Mouse (Mus musculus): Measurements from ENCODE around the gene 0610012G03Rik.
"Not testable (repeated sequence)": the region's sequence is repeated elsewhere in the genome, so short reads cannot be mapped to it uniquely, and the experiment has no call there.

Gene 0610012G03Rik

DNA sequence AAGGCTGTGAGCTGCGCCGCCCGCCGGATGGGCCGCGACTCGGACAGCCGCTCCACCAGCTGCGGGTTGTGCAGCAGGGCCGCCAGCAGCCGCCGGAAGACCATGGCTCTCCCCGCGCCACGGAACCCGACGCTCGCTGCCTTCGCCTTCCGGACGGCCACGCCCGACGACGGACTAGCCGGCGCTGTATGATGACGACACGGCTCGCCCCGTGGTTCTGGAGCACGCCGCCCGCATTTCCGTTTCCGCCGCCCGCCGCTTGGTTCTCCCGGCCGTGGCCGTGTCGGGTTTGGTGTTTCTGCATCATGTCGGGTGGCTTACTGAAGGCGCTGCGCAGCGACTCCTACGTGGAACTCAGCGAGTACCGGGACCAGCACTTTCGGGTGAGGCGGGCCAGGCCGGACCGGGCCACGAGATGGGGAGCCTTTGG lies at the start of gene 0610012G03Rik, which contains the start of gene Ncbp2:
Gene 0610012G03Rik (minus strand): TSS at position 150 of the 430 bp plus-strand sequence.
Gene Ncbp2 (plus strand): TSS at position 169 of the 430 bp plus-strand sequence.
- DNase-seq, result peak; percentile 94

DNA sequence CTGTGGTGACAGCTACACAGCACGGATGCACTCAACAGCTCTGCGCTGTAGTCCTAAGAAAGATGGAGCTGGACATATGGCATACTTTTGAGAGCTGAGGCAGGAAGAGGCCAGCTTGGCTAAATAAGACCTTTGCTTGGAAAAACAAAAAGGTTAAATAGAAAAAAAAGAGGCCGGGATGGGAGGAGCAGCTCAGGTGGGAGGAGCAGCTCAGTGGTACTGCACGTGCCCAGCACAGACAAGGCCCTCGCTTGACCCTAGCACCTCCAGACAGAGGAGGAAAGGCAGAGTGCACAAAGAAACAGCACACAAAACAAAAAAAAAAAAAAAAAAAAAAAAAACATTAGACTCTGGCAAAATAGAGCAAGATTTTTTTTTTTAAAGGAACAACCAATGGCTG lies 48.1 kb upstream of the 0610012G03Rik start:
- DNase-seq, result no peak

- no peak for DNase-seq
Measured at GRCm38 (mm10) chr16:31993946-31994345, 45.7 kb upstream of the 0610012G03Rik start.

- DNase-seq, result no peak
Measured at GRCm38 (mm10) chr16:31993195-31993594, 44.9 kb upstream of the 0610012G03Rik start.

- peak; percentile 9 for DNase-seq
Measured at GRCm38 (mm10) chr16:31992039-31992438, 43.7 kb upstream of the 0610012G03Rik start.

GRCm38 (mm10) chr16:31980946-31981345 lies 32.7 kb upstream of the 0610012G03Rik start:
- DNase-seq, result no peak

- DNase-seq, result no peak
Measured at GRCm38 (mm10) chr16:31979501-31979900, 31.2 kb upstream of the 0610012G03Rik start.

GRCm38 (mm10) chr16:31975258-31975657 lies 27.0 kb upstream of the 0610012G03Rik start:
- DNase-seq, result no peak

DNA sequence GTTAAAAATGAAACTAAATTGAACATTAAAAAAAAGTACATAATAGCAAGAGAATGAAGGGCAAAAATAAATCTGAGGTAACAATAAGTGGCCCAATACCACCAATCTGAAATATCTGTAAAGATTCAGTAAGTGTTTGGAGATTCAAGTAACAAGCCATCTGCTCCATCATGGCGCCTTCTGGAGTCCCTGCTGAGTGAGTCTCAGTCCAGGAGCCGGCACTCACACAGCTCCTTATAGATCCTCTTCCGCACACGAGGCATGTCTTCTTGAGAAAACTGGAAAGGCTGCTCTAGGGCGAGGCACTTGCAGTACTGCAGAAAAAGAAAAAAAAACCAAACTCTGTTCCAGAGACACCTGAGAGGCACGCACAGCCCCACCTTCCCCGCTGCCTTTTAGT lies 14.9 kb upstream of the 0610012G03Rik start:
- no peak for DNase-seq

GRCm38 (mm10) chr16:31947901-31948316 lies 385 bp downstream of the 0610012G03Rik start:
- no peak for DNase-seq

DNA sequence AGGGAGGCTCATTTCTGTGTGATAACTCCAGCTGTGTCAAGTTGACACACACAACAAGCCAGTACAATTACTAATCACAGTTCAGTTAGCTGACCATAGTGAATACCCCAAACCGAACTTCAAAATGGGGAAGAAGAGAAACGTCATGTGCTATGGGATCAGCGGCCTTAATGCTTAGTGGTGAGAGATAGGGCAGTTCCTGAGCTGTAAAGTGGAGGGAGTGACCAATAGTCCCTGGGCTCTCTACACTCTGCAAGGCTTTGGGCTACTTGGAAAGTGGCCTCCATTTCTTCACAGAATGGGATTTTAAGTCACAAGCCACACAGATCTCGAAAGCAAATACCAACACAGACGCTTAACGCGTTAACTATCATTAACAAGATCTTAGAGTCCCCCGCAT lies 961 bp downstream of the 0610012G03Rik start:
- no peak for DNase-seq

DNA sequence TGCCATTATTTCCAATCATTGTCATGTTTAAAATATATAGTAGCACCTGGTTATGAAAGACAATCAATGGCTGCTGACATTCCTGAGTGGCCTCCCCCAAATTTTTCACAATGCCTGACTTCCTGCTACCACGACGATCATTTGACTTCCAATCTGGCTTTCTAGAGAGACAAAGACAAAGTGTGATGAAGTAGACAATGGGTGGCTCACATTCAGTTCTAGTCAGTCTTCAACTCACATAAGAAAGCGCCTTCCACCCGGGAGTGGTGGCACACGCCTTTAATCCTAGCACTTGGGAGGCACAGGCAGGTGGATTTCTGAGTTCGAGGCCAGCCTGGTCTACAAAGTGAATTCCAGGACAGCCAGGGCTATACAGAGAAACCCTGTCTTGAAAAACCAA lies 2.3 kb downstream of the 0610012G03Rik start:
- DNase-seq, result not testable (repeated sequence)

- no peak for DNase-seq
Measured at GRCm38 (mm10) chr16:31945372-31945771, 2.9 kb downstream of the 0610012G03Rik start.

GRCm38 (mm10) chr16:31944698-31945255 lies 3.5 kb downstream of the 0610012G03Rik start:
- DNase-seq, result no peak

GRCm38 (mm10) chr16:31943980-31944379 lies 4.3 kb downstream of the 0610012G03Rik start:
- DNase-seq, result peak; percentile 76

DNA sequence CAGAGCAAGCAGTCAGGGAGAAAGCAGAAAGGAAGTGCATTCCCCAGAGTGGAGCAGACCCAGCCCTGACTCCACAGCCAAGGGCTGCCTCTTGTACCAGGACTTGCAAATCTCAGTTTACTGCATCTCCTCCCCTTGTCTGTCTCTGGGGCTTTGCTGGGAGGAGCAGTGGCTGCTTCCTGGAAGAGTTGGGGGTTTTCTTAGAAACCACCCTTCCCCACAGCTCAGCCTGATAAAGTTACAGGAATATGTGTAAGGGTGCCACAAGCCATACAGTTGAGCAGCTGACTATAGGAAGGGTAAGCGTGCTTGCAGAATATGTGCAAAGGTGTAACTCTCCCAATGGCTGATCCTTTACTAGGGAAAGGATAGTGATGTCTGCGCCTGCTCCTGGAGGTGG lies 7.7 kb downstream of the 0610012G03Rik start:
- peak; percentile 32 for DNase-seq

DNA sequence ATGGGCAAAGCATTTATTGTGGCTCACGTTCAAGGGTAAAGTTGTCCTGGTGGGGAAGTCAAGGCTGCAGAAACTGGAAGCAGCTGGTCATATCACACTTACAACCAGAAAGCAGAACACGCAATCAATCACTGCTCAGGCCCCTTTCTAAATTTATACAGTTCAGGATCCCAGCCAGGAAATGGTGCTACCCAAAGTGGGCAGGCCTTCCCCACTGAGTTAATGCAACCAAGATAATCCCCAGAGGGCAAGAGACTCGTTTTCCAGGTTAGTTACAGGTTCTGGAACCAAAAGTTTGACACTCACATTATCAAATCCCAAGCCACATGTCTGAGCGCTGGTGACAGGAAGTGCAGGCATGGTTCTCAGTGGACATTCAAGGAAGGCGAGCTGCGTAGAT lies 9.4 kb downstream of the 0610012G03Rik start:
- no peak for DNase-seq

- DNase-seq, result no peak
Measured at GRCm38 (mm10) chr16:31936568-31936967, 11.7 kb downstream of the 0610012G03Rik start.

DNA sequence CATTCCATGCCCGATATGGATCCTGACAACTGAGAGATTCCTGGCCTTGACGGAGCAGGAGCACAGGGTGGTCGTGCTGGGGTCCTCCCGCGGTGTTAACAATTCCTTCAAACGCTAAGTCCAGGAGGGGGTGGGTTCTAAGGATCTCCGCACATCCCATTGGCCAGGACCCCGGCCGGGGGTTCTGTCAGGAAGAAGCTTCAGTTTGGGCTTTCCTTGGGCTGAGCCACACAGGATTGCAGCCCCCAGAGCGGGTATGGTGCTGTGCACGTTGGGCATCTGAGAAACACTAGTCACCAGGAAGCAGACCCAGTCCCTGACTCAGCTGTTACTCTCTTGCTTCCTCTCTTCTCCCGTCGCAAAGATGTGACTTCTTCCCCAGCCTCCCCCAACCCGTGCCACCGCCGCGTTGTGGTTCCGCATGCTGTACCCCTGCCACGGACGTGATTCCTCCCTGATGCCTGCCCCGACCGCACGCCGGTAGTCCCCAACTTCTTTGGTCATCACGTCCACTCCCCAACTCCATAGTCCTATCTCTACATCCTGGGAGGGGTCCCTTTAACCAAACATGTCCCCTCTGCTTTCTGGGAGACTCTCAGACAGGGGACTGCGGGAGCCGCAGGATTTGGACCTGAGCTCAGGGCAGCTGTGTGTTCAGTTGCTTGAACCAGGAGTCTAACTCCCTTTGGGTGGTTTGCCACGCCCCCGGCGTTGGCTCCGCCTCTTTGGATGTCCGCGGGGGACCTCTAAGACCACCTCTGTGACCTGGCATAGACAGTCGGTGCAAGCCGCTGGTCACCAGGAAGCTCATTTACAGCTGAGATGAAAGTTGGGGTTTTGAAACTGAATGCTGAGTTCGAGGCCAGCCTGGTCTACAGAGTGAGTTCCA lies 13.0 kb downstream of the 0610012G03Rik start:
- DNase-seq, result no peak

- no peak for DNase-seq
Measured at GRCm38 (mm10) chr16:31934550-31935010, 13.7 kb downstream of the 0610012G03Rik start.

GRCm38 (mm10) chr16:31933751-31934549 lies 14.3 kb downstream of the 0610012G03Rik start, which contains the start of gene Pigz:
Pigz (plus strand) TSS chr16:31933851.
- no peak for DNase-seq

DNA sequence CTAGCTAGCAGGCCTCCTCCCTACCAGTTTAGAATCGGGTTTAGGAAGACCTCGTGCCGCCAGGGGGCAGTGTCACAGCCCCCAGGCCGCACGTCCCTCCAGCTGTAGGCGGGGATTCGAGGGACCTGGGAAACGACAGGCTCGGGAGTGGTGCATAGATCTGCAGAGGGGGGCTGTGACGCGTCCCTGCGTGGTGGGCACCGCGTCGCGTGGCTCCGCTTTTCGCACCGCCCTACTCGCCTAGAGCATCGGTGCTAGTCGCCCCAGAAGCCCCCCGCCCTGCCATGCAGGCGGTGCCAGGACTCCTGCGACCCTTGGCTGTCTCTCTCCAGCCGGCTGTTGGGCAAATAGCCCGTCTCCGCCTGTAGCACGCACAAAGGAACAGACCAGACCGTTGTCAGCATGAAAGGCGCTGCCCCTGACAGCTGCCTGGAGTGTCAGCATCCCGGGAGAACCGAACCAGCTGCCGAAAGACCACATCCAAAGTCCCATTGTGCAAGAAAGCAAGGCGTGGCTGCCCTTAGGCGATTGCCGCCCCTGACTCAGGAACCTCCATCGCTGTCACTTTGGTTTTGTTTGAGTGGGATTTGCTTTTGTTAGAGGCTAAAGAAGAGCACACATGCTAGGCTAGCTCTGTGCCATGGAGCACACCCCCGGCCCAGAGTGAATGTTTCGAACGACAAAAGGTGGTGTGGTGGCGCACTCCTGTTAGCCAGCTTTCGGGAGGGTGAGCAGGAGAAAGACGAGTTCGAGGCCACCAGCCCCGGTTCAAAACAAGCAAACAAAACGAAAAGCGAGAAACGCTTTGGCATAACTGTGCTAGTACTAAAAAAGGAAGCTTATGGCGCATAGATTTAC lies 15.2 kb downstream of the 0610012G03Rik start:
- peak; percentile 79 for DNase-seq
